Mouse (Mus musculus): ENCODE data around the gene Rapgef3.

The Rapgef3 gene

GRCm38 (mm10) chr15:97793386-97794153 lies 25.8 kb upstream of the Rapgef3 start:
- no peak for DNase-seq

GRCm38 (mm10) chr15:97791126-97791700 lies 23.4 kb upstream of the Rapgef3 start:
- no peak for DNase-seq

GRCm38 (mm10) chr15:97789761-97790505 lies 22.2 kb upstream of the Rapgef3 start:
- peak; percentile 77 to 82 for DNase-seq

GRCm38 (mm10) chr15:97788821-97789220 lies 21.0 kb upstream of the Rapgef3 start:
- DNase-seq = no peak

GRCm38 (mm10) chr15:97787799-97788667 lies 20.3 kb upstream of the Rapgef3 start:
- no peak for DNase-seq

GRCm38 (mm10) chr15:97787148-97787798 lies 19.5 kb upstream of the Rapgef3 start:
- DNase-seq = no peak

- no peak for DNase-seq
Observed at GRCm38 (mm10) chr15:97786412-97787112, 18.8 kb upstream of the Rapgef3 start.

- DNase-seq = no peak
Observed at GRCm38 (mm10) chr15:97785731-97786411, 18.1 kb upstream of the Rapgef3 start.

GRCm38 (mm10) chr15:97784561-97785161 lies 16.9 kb upstream of the Rapgef3 start:
- no peak for DNase-seq

- peak; percentile 93 to 95 for DNase-seq
Observed at GRCm38 (mm10) chr15:97784092-97784559, 16.4 kb upstream of the Rapgef3 start.

- peak; percentile 89 to 92 for DNase-seq
Observed at GRCm38 (mm10) chr15:97782749-97783105, 15.0 kb upstream of the Rapgef3 start.

- peak; percentile 79 to 87 for DNase-seq
Observed at GRCm38 (mm10) chr15:97781961-97782748, 14.4 kb upstream of the Rapgef3 start.

GRCm38 (mm10) chr15:97780611-97781031 lies 12.8 kb upstream of the Rapgef3 start:
- DNase-seq = peak; percentile 54 to 75

GRCm38 (mm10) chr15:97779576-97779975 lies 11.8 kb upstream of the Rapgef3 start:
- peak in 1 of 2 experiments; percentile 4 for DNase-seq

GRCm38 (mm10) chr15:97778311-97779098 lies 10.7 kb upstream of the Rapgef3 start, which contains the start of gene Slc48a1:
Slc48a1 (plus strand) TSS chr15:97778520.
- DNase-seq = peak in 1 of 2 experiments; percentile 20

GRCm38 (mm10) chr15:97776919-97777318 lies 9.1 kb upstream of the Rapgef3 start:
- no peak for DNase-seq

GRCm38 (mm10) chr15:97776514-97776913 lies 8.7 kb upstream of the Rapgef3 start:
- peak; percentile 92 to 94 for DNase-seq

- DNase-seq = peak; percentile 65 to 75
Observed at GRCm38 (mm10) chr15:97773961-97774370, 6.2 kb upstream of the Rapgef3 start.
